Mouse (Mus musculus): ENCODE data around the gene Fastkd5.
"Not testable (repeated sequence)": the region's sequence is repeated elsewhere in the genome, so short reads cannot be mapped to it uniquely, and the experiment has no call there.

Fastkd5 gene

DNA sequence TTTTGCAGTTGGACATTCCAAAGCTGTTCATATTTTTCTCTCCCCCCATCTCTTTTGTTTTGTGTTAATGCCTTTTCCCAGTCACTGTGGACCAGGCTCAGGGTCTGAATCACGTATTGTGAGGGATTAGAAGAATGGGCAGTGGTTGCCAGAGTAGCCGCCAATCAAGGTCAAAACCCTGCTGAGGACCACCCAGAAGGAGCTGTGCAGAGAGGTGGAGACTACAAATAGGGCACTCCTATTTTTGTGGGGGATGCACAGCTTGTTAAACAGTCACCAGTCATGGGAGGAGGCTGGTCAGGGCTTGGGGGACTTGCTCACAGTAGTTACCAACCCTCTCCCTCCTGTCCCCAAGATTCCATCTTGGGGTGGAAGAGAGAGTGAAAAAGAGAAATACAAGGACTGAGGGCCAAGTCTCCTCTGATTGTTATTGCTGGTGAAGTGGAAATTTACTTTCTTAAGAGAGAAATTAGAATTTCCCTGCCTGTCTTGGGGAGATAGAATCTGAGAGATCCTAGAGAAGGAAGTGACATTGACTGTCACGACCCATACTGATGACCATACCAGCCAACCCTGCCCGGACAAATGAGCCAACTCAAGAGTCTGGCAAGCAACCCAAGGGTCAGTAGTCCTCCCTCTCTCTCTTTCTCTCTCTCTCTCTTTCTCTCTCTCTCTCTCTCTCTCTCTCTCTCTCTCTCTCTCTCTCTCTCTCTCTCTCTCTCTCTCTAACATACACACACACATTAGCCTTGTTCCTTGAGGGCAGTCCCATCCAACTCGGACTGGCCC, 3.3 kb upstream of the Fastkd5 start:
- peak; percentile 31 for DNase-seq

DNA sequence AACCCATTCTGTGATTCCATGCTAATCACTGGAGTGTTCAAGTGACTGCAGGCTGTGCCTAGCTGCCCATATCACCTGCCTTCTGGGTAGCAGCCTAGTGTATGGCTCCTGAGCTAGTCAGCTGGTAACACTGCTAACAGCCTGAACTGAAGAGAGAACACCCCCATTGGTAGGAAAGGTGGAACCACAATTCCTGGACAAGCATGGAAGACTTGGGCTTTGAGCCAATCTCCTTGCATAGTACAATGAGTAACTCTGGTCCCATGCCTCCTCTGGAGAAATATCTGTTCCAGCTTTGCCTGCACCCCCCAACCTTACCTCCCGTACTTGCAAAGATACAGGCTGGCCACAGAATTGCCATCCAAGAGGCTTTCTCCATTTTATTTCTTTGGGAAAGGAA, 2.6 kb upstream of the Fastkd5 start:
- peak; percentile 86 for DNase-seq

DNA sequence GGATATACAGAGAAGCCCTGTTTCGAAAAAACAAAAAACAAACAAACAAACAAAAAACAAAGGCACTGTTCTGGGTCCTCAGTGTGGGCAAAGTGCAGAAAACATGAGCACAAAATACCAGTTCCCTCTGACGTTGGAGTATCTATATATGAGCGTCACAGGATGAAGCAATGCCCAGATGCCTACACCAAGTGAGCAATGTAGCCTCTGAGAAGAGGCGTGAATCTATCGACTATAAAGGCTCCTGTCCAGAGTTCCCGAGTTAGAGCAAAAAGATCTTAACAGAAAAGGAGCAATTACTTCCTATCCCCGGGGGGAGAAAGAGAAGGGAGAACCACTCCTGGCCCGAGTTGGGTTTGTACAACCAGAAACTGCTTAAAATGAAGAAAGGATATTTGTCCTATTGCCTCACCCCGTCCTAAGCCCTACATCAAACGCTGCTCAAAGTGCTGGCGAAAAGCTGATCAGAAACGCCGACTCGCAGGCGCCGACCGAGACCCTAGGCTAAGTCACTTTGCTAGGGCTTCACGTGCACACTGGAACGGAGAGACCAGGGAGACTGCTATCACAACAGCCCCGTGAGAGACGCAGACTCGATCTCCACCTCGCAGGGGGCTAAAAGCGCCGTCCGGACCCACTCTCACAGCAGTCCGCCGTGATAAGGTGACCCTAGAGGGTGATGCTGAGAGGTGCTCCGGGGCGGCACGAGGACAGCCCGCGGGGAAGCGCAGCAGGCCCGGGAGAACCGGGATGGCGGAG, 568 bp downstream of the Fastkd5 start:
- no peak for DNase-seq

DNA sequence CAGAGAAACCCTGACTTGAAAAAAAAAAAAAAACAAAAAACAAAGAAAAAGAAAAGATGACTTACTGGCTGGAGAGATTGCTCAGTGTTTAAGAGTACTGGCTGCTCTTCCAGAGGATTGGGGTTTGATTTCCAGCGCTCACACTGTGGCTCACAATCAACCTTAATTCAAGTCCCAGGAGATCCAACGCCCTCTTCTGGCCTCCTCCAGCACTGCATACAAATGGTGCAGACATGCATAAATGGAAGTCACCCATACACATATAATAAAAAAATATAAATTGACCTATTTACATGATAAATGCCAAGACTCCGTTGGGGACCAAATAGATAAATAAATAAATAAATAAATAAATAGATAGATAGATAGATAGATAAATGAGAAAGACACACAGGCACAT, 1.4 kb downstream of the Fastkd5 start:
- peak; percentile 26 for DNase-seq

DNA sequence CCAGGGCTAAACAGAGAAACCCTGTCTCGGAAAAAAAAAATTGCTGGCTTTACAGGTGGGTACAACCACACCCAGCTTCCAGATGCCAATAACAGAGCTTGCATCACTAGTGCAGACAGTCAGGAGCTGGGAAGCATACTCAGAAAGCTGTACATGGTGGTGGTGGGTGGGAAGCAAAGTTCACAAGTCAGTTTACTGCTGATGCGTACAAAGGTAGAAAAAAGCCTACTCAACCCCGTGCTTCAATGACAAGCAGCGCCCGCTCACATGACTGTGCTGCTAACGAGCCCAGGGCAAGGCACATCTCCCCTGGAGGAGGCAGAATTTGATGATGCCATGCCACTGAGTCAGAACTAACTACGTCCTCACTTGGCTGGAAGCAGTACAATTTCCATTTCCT, 10.9 kb downstream of the Fastkd5 start:
- peak; percentile 46 for DNase-seq

DNA sequence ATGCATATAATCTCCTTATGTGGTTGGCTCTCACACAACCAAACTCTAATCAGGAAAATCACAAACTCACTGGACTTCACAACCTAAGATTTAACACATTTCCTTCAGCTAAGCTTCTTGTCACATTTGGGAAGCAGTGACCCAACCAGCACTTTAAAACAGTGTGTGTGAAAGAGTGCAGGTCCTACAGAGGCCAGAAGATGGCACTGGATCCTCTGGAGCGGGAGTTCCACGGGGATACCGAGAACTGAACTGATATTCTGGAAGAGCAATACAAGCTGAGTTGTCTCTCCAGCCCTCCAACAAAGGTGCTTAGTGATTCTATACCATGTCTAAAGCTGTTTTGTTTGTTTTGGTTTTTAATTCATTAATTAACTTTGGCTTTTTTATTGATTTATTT, 16.7 kb downstream of the Fastkd5 start:
- DNase-seq, result peak; percentile 46

DNA sequence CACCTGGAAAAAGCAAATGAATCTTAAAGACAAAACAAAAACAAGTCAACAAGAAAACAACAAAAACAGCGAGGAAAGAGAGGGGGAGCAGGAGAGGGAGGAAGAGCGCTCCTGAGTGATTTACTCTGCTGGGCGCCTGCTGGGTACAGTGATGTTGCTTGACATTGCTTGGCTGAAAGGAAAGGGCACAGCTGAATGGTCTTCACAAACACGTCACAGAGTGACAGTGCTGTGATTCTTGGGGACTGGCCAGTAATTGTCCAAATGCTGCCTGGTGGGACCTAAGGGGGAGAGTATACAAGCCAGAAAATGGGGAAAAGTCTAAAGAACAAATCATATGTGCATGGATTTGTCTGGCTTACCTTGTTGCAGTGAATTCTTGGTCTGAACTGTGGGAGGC, 27.6 kb downstream of the Fastkd5 start:
- no peak for DNase-seq

DNA sequence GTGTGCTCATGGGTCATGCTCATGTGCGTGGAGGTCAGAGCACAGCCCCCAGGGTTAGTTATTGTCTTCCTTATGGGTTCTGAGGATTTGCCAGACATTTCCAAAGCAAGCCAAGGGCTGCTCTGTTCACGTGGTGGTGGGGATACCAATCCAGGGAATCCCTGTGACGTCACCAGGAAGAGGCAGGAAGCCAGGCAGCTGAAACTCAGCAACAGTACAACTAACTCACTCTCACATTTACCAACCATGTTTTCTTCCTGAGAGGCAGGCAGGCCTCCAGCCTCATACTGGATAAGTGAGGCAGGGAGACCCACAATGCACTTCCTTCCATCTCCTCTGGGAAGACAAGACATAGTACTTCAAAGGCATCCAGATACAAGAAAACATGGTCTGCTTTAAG, 31.4 kb downstream of the Fastkd5 start:
- DNase-seq, result no peak

DNA sequence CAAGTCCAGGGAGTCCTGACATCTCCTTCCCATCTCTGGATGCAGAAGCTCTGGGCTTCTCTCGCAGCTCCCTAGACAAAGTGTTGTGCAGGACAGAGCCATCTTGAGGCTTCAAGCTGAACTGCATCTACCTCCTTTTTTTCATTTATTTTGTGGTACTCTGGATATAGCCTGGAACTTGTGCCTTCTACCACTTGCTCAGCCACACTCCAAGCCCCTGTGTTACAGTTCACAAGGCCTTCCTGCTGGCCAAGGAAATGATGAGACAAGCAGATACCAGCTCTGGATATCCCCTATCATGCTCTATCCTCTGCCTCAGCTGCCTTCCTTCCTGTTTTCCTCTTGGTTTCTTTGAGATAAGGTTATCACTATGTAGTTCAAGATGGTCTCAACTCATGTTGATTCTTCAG, 32.2 kb downstream of the Fastkd5 start:
- peak; percentile 51 for DNase-seq

DNA sequence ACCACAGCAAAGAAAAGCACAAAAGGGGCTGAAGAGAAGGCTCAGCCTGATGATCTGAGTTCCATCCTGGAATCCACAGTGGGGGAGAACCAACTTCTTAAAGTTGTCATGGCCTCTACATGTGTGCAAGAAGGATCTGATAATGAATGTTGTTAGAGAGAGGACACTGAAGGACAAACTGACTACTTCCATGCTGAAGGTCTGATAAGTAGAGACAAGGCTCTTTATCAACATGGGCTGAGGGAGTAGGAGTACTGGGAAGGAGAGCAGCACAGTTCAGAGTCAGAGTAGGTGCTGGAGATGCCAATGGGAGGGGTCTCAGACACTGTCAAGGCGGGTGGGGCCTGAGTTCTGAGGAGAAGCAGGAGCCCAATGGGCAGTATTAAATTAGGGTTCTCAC, 34.2 kb downstream of the Fastkd5 start:
- no peak for DNase-seq

DNA sequence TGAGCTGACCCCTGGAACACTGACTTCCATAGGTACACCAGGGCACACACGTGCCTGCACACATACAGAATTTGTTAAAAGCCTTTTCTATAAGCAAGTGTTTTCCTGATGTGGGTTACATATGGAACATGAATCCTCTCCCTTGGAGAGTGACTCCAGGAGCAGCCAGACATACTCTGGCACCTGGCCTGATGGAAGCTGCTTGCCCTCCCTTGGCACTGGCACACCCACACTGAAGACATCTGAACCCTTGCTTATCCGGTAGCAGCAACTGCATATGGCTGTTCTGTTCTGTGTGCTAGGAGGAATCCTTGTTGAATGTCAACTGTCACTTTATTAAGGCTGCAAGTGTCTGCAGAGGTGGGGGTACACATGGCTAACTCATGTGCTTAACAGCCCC, 38.8 kb downstream of the Fastkd5 start:
- DNase-seq, result no peak

DNA sequence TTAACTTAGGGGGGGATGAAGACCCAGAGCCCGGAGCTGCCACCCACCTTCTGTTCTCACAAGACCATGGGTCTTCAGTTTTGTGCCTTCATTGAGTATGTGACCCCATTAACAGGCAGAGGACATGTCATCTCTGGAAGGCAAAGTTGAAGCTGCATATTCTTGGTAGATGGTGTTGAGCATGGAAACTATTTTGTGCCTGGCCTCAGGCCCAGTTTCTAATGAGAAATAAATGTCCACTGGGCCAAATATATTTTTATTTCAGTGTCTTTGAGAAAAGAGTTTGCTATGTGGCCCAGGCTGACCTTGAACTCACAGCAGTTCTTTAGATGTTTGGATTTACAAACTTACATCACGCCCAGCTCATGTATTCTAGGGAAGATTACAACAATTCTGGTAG, 40.1 kb downstream of the Fastkd5 start:
- DNase-seq, result no peak

DNA sequence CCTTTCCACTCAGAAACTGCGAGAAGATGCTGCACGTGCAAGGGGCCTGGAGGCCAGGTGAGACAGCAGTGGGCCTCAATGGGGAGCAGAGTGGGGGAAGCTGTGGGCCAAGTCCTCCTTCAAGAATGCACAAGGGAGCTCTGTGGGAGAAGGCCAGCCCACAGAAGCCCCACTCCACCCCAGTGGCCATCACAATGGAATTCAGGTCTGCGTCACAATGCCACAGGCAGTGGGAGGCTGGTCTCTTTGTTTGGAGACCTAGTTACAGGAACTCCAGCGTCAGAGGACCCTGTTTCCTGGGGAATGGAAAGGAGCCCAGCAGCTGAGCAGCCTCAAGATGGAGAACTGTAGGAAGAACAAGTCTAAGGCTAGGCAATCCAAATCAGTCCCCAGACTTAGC, 40.7 kb downstream of the Fastkd5 start:
- no peak for DNase-seq

DNA sequence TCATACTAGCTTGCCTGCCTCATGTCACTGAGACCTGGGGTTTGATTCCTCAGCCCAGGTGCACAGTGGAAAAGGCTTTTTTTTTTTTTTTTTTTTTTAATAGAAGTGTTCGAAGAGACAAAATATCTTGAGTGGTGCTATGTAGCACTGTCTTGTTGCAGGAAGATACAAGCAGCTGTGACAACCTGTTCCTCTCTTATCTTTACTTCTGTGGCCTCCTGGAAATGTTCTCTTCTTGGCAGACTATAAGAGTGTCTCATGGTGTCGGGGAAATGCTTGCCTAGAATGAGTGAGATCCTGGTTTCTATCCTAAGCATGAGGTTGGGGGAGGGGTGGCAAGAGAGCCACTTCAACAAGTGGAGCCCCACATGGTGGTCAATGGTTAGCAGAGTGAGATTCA, 41.5 kb downstream of the Fastkd5 start:
- no peak for DNase-seq

DNA sequence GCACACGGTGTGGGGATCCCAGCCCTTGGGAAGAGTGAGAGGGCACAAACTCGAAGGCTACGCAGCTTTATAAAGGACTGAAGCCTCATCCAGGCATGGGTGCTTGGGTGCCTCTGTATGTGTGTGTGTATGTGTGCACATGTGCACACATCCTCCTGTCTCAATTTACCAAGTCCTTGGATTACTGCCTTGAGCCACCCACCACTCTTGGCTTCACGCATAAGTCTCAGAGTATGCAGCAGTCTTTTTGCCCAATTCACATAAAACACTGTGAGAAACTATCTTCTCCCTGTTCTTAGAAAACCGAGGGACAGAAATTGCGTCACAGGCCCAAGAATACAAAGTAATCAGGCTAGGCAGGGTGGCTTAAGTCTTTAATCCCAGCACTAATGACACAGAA, 43.8 kb downstream of the Fastkd5 start:
- DNase-seq, result no peak

DNA sequence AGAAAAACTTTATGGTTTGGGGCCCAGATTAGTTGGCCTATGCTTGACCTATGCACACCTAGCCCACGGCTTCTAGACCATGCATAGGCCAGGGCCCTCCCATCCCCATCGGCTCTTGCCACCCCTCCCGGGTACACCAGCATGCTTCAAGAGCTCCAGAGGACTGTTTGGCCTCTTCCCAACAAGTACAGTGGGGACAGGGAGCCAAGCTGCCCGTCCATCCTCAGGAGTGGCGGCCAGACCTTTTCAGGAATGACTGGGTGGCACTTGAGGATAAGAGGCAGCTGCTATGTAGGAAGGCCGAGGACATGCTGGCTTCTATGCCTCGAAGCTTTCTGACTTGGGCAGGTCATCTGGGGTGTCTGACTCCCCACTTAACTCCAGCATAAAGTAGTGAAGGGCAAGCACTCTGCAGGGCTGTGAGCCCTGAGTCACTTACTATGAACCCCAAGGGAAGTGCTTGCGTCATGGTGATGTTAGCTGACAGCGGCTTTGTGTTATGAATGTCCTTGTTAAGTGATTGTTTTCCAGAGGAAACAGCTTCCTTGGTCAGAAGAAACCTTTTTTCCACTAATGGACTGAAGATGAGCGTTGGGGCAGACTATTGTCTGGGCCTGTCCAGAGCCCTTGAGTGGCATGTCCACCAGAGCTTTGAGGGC, 45.8 kb downstream of the Fastkd5 start:
- DNase-seq, result no peak

DNA sequence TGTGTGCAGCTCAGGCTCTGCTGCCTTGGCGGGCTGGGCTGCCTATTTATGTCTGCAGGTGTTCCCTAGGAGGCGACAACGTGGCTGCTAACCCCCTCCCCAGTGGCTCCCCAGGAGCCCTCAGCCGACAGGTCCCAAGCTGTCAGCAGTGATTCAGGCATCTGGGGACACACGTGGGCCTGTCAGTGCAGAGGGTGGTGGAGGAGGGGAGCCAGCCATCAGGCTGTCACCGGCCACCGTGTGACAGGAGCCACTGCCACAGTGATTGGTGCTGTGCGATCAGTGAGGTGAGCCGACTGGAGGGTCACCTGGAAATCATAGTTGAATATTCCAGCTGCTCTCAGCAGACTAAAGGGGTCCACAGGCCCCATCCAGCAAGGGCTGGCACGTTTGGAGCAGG, 47.3 kb downstream of the Fastkd5 start, which contains the start of gene Avp:
Gene Avp, minus strand, starts transcription at position 3 of the 400 bp plus-strand sequence.
- DNase-seq, result no peak

DNA sequence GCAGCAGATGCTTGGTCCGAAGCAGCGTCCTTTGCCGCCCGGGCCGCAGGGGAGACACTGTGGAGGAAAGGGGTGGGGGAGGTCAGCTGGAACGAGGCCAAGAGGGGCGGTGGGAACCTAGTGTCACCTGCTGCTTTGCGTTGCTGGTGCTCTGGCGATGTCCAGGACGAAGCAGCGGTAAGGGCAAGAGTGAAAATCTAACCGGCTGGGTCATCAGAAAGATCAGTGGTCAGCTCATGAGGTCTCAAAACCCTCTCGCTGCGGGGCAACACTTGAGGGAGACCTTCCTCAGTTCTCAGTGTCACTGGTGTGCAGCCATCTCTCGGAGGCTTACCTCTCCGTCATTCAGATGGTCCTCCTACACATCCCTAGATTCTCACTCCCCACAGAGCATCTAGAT, 48.6 kb downstream of the Fastkd5 start:
- no peak for DNase-seq

DNA sequence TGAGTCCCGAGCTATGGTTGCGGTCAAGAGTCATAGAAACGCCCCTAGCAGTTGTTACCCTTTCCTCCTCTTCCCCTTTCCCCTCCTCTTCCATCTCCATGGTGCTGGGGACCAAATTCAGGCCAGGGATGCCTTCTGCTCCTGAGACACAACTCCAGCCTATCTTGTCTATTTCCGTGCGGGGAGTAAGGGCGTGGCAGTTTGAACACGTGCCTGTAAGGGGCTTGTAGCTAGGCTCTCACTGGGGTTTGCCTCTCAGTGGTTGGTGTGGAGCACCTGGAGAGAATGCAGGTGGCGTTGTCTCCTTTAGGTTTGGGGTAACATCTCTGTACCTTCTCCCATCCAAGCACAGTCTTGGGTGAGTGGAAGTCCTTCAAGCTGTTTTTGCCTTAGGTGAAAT, 50.0 kb downstream of the Fastkd5 start:
- no peak for DNase-seq

DNA sequence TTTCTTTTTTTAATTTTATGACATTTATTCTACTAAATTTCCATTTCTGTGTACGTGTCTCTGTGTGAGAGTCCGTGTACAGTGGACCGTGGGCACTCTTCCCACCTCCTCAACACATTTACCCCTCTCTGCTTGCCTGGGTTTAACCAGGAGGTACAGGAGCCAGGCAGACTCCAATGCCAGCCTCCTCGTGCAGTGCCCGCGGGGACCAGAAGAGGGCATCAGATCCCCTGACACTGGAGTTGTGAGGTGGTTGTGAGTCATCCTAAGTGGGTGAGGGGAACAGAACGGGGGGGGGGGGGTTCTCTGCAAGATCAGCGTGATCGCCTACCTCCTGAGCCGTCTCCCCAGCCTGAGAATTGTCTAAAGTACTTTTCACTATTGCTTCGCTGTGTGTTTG, 51.7 kb downstream of the Fastkd5 start:
- peak; percentile 67 for DNase-seq

DNA sequence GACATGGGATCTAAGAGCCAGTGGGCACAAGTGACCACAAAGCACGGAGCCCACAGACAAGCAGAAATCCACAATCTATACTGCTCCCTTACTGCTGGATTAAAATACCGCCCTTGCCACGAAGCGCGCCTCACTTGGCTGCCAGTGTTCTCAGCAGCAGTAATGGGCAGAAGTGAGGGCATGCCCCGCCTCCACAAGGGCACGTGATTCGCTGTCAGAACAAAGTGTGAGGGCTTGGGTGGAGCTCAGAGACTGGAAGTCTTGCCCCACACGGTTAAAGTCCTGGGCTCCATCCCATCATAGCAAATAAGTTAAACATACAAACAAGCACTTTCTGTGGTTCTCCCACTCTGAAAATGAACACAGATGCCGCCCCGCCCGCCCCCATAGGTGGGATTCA, 52.2 kb downstream of the Fastkd5 start:
- peak; percentile 89 for DNase-seq

DNA sequence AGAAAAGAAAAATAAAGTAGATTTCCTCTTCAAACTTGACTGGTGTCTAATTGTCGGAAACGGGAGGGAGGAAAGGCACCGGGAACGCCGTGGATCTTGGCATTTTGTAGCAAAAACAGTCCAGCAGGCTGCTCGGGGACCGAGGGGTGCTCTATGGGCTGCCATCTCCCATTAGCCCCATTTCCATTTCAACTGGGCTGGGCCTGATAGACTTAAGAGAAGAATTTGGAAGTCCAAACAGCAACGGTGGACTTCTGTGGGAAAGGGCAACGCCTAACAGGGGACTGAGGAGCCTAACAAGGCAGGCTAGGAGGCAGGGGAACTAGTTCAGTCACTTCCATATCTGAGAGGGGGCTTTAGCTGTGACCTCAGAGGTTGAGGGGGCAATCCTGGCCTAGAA, 52.8 kb downstream of the Fastkd5 start:
- no peak for DNase-seq

DNA sequence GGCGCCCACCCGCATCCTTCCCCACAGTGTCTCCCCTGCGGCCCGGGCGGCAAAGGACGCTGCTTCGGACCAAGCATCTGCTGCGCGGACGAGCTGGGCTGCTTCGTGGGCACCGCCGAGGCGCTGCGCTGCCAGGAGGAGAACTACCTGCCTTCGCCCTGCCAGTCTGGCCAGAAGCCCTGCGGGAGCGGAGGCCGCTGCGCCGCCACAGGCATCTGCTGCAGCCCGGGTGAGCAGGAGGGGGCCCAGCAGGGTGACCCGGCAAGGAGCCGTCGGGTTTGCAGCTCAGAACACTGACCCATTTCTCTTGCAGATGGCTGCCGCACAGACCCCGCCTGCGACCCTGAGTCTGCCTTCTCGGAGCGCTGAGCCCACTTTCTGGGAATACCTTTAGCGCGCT, 53.3 kb downstream of the Fastkd5 start:
- not testable (repeated sequence) for DNase-seq

DNA sequence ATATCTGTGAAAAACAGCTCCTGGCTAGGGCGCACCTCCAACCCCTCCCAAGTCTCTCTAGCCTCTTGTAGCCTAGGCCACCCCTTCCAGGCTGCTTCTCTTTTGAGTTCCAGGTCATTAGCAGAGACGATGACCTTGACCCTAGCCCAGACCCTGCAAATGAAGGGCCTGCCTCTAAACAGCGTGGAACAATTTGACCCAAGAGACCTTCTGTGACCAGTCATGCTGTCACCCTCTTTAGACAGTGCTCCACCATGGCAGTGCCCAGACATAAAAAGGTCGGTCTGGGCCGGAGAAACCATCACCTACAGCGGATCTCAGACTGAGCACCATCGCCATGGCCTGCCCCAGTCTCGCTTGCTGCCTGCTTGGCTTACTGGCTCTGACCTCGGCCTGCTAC, 54.0 kb downstream of the Fastkd5 start, which contains the start of gene Oxt:
Gene Oxt, plus strand, starts transcription at position 301 of the 400 bp plus-strand sequence.
- DNase-seq, result no peak

Measured in kidney, adult 9 months (tissue).